Mouse (Mus musculus) frontal cortex, adult 2 months (tissue): ENCODE results near the gene Pde4d. TPM values are rescaled to one million over a fixed set of nuclear protein-coding genes. Genes with fewer than 3 reads are reported as not detected.

Experiments used
- DNase-seq, 2 experiments: peaks; one replicate each; pipeline ENCODE4 v3.0.0; 2022; ENCODE audit warnings: low spot score in 1 of 2; ENCODE audit errors: extremely low spot score in 1 of 2
- polyA plus RNA-seq: library from polyadenylated mRNA; depleted of rRNA; stranded (reverse); fragments of >200 nt; gene quantifications from 2 replicates; pipeline ENCODE4 v1.2.3, GENCODE M21; 2012

The Pde4d gene
- polyA plus RNA-seq, 1 experiment: 40.3 TPM

GRCm38 (mm10) chr13:109263833-109264232 is 814.1 kb downstream of the Pde4d start:
- no peak for DNase-seq

GRCm38 (mm10) chr13:109268253-109268652 is 818.5 kb downstream of the Pde4d start:
- DNase-seq: peak in 1 of 2 experiments; percentile 36

GRCm38 (mm10) chr13:109268659-109269322 is 819.0 kb downstream of the Pde4d start:
- no peak for DNase-seq

- no peak for DNase-seq
These were observed 825.1 kb downstream of the Pde4d start for GRCm38 (mm10) chr13:109274869-109275268.

- no peak for DNase-seq
These were observed 828.0 kb downstream of the Pde4d start for GRCm38 (mm10) chr13:109277792-109278191.

GRCm38 (mm10) chr13:109278504-109278912 is 828.8 kb downstream of the Pde4d start:
- DNase-seq: peak in 1 of 2 experiments; percentile 53

- no peak for DNase-seq
These were observed 829.5 kb downstream of the Pde4d start for GRCm38 (mm10) chr13:109279211-109279610.

GRCm38 (mm10) chr13:109280433-109280832 is 830.7 kb downstream of the Pde4d start:
- DNase-seq: peak; percentile 33 to 61

- DNase-seq: no peak
These were observed 837.7 kb downstream of the Pde4d start for GRCm38 (mm10) chr13:109287465-109287864.

- DNase-seq: no peak
These were observed 841.2 kb downstream of the Pde4d start for GRCm38 (mm10) chr13:109290922-109291321.

GRCm38 (mm10) chr13:109293011-109293410 is 843.3 kb downstream of the Pde4d start:
- DNase-seq: no peak

- DNase-seq: no peak
These were observed 846.7 kb downstream of the Pde4d start for GRCm38 (mm10) chr13:109296347-109297037.

- DNase-seq: no peak
These were observed 849.1 kb downstream of the Pde4d start for GRCm38 (mm10) chr13:109298852-109299251.

GRCm38 (mm10) chr13:109299511-109300250 is 849.9 kb downstream of the Pde4d start:
- peak in 1 of 2 experiments; percentile 57 for DNase-seq

GRCm38 (mm10) chr13:109312542-109312941 is 862.8 kb downstream of the Pde4d start:
- DNase-seq: no peak

GRCm38 (mm10) chr13:109315608-109316007 is 865.9 kb downstream of the Pde4d start:
- DNase-seq: no peak

- DNase-seq: no peak
These were observed 867.9 kb downstream of the Pde4d start for GRCm38 (mm10) chr13:109317644-109318043.

- DNase-seq: no peak
These were observed 868.8 kb downstream of the Pde4d start for GRCm38 (mm10) chr13:109318434-109318998.

GRCm38 (mm10) chr13:109326061-109326460 is 876.3 kb downstream of the Pde4d start:
- DNase-seq: no peak

- no peak for DNase-seq
These were observed 881.8 kb downstream of the Pde4d start for GRCm38 (mm10) chr13:109331563-109331962.

- DNase-seq: no peak
These were observed 892.2 kb downstream of the Pde4d start for GRCm38 (mm10) chr13:109341902-109342301.
